Mouse (Mus musculus) lung, adult 2 months (tissue): ENCODE results near the gene Ogfrl1.

Source experiments
- CTCF ChIP-seq: fragments of 200-500 bp; IDR thresholded peaks from 2 replicates; pipeline ENCODE4 v1.5.1; 2011; ENCODE audit warnings: mild to moderate bottlenecking, low read length, control low read depth; ENCODE audit not compliant: insufficient read depth
- POLR2A ChIP-seq: fragments of 200-500 bp; IDR thresholded peaks from 2 replicates; pipeline ENCODE4 v1.6.1; 2011; ENCODE audit warnings: low read depth, mild to moderate bottlenecking, control low read depth, low read length, borderline replicate concordance; ENCODE audit errors: extremely low read depth

DNA sequence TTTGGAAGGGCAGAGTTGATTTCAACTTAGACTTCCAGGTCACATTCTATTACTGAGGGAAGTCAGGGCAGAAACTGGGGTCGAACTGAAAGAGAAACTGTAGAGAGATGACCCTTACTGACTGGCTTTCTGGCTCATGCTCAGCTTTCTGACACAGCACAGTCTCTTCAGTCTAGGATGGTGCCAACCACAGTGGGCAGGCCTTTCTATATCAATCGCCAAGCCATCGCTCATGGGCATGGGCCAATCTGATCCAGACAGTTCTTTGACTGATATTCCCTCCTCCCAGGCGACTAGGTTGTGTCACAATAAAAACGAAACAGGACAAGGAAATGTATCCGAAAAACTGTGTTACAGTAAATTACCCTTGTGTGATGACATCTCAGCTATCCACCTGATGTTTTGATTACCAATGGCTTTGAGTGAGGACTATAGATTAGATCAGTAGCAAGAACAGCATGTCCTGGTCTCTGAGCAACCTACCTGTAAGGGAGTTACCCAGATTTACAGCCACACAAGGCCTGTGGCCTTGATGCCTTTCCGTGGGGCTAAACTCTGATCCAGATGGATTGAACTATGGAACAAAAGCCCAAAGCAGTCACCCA lies 76.9 kb downstream of the Ogfrl1 start:
- TF ChIP-seq POLR2A (no peak), CTCF (no peak)
